Mouse (Mus musculus) monocyte, adult 5-6 weeks (primary cell): ENCODE results near the gene Oat. TPM values are rescaled to one million over a fixed set of nuclear protein-coding genes. Genes with fewer than 3 reads are reported as not detected.

ENCODE experiments used
- ATAC-seq: fragments of 153-309, 156-312 bp; replicated peaks from 2 replicates; pipeline ENCODE4 v1.8.0; 2017; ENCODE audit warnings: mild to moderate bottlenecking; ENCODE audit not compliant: low TSS enrichment, insufficient number of reproducible peaks, severe bottlenecking, poor library complexity, low FRiP score
- total RNA-seq: library from RNA; stranded (forward); fragments of 200-1000, 200-491, 200-594 nt; gene quantifications from 3 replicates; pipeline ENCODE4 v1.2.3, GENCODE M21; 2017

Oat gene
- 52.7 to 89.6 TPM (median 86.8 TPM) in 3 replicates for total RNA-seq

- ATAC-seq, result peak; percentile 96
Measured at GRCm38 (mm10) chr7:132576116-132576650, at the start of gene Oat. Gene Oat (minus strand): TSS chr7:132576398.

GRCm38 (mm10) chr7:132624161-132624560 lies 48.0 kb upstream of the Oat start:
- ATAC-seq, result no peak

GRCm38 (mm10) chr7:132619975-132620918 lies 44.0 kb upstream of the Oat start:
- no peak for ATAC-seq

- ATAC-seq, result no peak
Measured at GRCm38 (mm10) chr7:132619549-132619948, 43.4 kb upstream of the Oat start.

DNA sequence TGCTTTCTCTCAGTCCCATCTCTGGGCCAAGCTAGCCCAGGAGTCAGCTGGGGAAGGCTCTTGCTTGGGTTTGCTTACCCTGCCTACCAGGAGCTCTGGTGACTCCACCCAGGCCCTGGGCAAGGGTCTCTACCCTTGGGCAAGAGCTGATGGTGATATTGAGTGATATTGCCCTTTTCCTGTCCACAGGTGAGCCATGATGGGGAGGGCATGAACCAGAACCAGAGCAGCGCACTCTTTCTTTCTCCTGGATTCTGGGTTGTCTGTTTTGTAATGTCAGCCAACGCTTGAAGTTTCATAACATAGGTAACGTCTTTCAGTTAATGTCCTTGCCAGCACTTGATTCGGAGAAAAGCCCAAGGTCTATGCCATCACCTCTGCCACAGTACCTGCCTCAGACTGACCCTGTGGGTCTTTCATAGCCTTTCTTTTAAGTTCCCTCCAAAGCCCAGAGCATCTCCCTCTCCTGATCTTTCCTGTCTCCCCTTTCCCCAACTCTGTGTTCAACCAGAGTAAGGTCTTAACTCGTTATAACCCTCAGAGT lies 40.9 kb upstream of the Oat start:
- no peak for ATAC-seq

DNA sequence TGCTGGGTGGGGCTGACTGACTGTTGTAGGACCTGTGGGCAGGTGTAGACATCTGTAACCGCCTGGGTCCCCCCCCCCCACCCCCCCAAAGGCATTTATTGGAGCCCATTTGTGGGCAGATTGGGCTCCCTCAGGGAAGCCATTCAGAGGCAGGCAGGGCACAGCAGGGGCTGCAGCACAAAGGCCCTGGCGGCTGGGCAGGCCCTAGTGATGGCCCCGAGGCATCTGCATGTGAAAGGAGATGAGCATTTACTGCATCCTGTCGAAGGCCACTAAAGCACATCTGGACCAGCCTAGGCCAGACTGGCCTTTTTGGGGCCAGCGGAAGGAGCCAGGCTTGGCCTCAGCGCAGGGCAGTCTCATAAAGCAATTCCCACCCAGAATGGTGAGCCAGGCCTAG lies 40.2 kb upstream of the Oat start:
- ATAC-seq, result no peak

DNA sequence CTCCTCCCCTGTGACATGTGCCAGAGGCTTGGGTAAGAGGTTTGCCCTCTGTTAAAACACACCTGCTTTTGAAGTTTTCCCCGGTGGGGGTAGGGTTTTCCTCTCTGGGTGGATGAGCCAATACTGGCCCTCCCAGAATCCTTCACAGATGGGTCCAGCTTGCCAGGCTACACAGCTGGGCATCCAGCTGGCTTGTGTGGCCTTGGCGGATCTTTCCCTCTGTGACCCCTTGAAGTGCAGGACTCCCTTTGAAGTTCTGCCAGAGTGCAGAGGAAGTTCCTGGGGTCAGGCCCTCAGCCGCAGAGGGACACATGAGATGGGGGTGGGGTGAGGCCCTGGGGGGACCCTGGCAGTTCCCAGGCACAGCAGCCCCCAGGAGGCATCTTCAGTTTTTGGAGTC lies 39.1 kb upstream of the Oat start:
- no peak for ATAC-seq

DNA sequence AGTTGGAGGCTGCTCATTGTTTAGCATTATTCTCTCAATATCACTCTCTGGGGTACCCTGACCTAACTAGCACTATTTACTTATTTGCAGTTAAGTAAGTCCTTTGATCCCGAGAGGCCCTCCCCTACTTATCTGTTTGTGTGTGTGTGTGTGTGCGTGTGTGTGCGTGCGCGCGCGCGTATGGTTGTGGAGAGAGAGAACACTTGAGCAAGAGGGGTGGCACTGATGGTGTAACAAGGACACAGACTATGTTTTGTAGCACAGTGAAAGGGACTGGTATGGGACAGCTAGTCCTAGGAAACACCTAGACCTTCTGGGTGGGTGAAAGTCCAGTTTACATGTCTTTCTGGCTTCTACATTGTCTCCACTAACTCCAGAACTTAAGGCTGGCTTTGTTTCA lies 35.3 kb upstream of the Oat start:
- ATAC-seq, result no peak

DNA sequence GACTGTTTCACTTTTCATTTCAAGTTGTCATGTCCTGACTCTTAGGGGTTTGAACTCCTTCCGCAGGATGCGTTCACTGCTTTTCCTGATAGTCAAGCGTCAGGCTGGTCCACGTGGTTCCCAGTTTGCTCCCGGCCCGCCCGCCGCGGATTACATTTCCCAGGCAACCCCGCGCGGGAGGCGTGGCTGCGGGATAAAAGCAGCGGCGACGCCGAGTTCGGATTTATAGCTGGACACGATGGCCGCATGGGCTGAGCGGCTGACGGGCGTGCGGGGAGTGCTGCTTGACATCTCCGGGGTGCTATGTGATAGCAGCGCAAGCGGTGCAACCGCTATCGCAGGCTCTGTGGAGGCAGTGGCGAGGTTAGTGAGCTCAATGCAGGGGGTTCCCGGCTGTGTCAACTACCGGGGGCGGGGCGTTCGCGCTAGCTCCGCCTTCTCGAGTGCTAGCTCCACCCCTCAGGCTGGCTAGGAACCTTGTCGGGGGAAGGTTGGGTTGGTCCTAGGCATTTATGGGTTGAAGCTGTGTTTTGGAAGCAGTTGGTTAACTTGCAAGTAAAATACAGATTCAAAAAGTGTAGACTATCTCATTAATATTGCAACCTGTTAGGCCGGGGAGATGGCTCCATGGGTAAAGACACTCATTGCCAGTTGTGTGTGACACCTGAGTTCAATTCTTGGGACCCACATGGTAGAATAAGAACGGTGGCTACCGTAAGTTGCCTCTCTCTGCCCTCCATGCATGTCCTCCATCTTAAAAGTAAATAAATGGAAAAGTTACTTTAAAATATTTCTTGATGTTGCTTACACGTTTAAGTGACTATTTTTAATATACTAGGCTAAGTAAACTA lies 34.5 kb upstream of the Oat start, which contains the start of gene Lhpp:
Lhpp (plus strand) TSS at position 171 of the 851 bp plus-strand sequence.
- peak; percentile 76 for ATAC-seq

GRCm38 (mm10) chr7:132608316-132609020 lies 32.3 kb upstream of the Oat start:
- no peak for ATAC-seq

GRCm38 (mm10) chr7:132605689-132606088 lies 29.5 kb upstream of the Oat start:
- no peak for ATAC-seq

DNA sequence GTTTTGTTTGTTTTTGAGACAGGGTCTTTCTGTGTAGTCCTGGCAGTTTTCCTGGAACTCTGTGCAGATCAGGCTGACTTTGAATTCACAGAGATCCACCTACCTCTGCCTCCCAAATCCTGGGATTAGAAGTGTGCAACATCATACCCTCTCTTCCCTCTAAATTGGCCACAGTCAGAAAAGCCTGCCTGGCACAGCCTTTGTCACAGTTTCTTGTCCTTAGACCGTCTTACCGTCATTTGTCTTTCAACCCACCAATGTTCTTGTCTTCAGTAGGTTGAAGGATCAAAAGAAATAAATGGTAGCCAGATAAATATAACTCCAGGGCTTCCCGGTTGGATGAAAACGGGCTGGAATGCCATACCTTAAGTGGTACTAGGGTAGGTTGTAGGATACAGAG lies 28.5 kb upstream of the Oat start:
- ATAC-seq, result no peak

GRCm38 (mm10) chr7:132600926-132601325 lies 24.7 kb upstream of the Oat start:
- no peak for ATAC-seq

- no peak for ATAC-seq
Measured at GRCm38 (mm10) chr7:132600026-132600425, 23.8 kb upstream of the Oat start.

DNA sequence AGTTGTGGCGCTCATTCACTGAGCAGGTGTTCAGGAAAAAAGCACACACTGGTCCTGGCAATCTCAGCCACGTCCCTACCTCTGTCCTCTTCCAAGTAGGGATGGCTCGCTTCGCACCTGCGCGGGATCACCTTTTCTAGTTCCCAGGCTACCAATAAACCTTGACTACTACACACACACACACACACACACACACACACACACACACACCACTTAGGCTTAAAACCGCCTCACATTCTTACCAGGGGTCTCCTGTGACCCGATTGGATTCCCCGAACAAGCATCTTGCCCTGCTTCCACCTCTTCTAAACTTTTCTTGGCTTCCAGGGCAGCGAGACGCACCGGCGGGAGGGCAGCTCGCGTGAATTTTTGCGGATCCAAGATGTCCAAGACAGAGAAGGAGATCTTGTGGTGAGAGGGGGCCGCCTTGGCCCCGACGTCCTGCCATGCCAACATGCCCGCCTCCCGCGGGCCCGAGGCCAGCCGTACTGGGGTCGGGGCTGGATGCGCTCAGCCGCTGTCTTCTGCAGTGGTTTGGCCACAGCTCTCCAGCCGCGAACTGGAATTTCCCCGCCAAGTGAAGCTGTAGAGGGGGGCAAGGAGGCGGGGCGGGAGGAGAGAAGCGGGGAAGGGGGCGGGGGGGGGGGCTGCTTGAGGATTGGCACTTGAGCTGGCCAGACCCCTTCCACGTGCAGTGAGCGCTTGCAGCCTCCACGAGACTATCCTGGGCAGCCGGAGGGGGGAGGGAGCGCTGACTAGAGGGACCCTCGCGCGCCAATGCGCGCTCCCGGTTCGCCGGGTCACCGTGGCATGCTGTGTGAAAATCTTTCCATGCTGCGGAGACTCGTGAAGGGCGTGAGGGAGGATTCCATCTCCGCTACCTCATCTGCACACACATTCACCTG lies 23.1 kb upstream of the Oat start, which contains the start of gene Nkx1-2:
Nkx1-2 (minus strand) TSS at position 567 of the 905 bp plus-strand sequence.
- no peak for ATAC-seq

- ATAC-seq, result no peak
Measured at GRCm38 (mm10) chr7:132597251-132598041, 21.2 kb upstream of the Oat start.
